Mouse (Mus musculus) testis, adult 2 months (tissue): ENCODE results near the gene Emilin1.

Experiments
- CTCF ChIP-seq: fragments of 200-500 bp; IDR thresholded peaks from 2 replicates; pipeline ENCODE4 v1.5.1; 2012; ENCODE audit warnings: low read depth, mild to moderate bottlenecking, inconsistent platforms, low read length, moderate library complexity; ENCODE audit not compliant: control insufficient read depth, insufficient read depth, insufficient replicate concordance
- POLR2A ChIP-seq: fragments of 200-500 bp; IDR thresholded peaks from 2 replicates; pipeline ENCODE4 v1.6.1; 2012; ENCODE audit warnings: low read depth, mild to moderate bottlenecking, inconsistent platforms, low read length, moderate library complexity; ENCODE audit not compliant: control insufficient read depth

- no peak for TF ChIP-seq CTCF
- no peak for TF ChIP-seq POLR2A
Observed at GRCm38 (mm10) chr5:30969440-30969839, 56.2 kb downstream of the Emilin1 start.
